Mouse (Mus musculus): ENCODE results near the gene Gm1140.
"Not testable (repeated sequence)": the region's sequence is repeated elsewhere in the genome, so short reads cannot be mapped to it uniquely, and the experiment has no call there.

The Gm1140 gene

DNA sequence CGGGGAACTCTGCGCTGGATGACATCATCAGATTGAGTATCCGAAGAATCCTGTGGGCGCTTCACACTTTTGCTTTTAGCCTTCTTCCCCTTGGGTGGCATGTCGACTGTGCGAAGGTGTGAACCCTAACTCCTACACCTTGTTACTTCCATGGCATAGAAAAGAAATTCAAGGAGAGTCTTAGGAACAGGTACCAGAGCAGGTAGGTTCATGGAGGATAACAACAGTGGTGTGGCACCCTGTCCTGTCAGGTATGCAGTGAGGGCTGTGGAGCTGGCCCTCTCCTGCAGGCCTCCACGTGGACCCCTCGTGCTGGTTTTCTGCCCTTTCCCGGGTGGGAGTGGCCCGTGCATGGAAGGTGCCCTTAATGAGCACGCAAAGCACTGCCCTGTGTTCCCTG is at the start of gene Gm1140:
Gene Gm1140, minus strand, starts transcription at position 101 of the 400 bp plus-strand sequence.
- not testable (repeated sequence) for DNase-seq

- not testable (repeated sequence) for DNase-seq
Measured at GRCm38 (mm10) chrX:67695398-67695797, 2.0 kb upstream of the Gm1140 start, which contains the start of gene Gm14692. Gm14692 (plus strand) TSS chrX:67695698.
